Mouse (Mus musculus) C2C12 (cell line): ENCODE results near the gene Capn11.

Experiments used
- CEBPB ChIP-seq: IDR thresholded peaks from one replicate; pipeline ENCODE4 v1.6.1; 2011; ENCODE audit warnings: low read depth, mild to moderate bottlenecking, control low read depth, moderate library complexity
- CTCF ChIP-seq: IDR thresholded peaks from one replicate; pipeline ENCODE4 v1.5.1; 2011; ENCODE audit not compliant: control insufficient read depth, insufficient read depth, insufficient read length
- FOSL1 ChIP-seq: IDR thresholded peaks from one replicate; pipeline ENCODE4 v1.8.0; 2011; ENCODE audit warnings: mild to moderate bottlenecking, low read length; ENCODE audit not compliant: poor library complexity, insufficient read depth, severe bottlenecking
- MAX ChIP-seq: IDR thresholded peaks from one replicate; pipeline ENCODE4 v1.6.1; 2011; ENCODE audit warnings: mild to moderate bottlenecking, control low read depth
- MYOD1 ChIP-seq: IDR thresholded peaks from one replicate; pipeline ENCODE4 v1.6.1; 2011; ENCODE audit warnings: low read depth; ENCODE audit not compliant: control insufficient read depth, insufficient read length
- MYOG ChIP-seq: IDR thresholded peaks from one replicate; pipeline ENCODE4 v1.6.1; 2011; ENCODE audit not compliant: control insufficient read depth, insufficient read length; ENCODE audit errors: extremely low read depth
- USF1 ChIP-seq: IDR thresholded peaks from one replicate; pipeline ENCODE4 v1.6.1; 2011; ENCODE audit warnings: low read depth, mild to moderate bottlenecking, control low read depth, moderate library complexity

DNA sequence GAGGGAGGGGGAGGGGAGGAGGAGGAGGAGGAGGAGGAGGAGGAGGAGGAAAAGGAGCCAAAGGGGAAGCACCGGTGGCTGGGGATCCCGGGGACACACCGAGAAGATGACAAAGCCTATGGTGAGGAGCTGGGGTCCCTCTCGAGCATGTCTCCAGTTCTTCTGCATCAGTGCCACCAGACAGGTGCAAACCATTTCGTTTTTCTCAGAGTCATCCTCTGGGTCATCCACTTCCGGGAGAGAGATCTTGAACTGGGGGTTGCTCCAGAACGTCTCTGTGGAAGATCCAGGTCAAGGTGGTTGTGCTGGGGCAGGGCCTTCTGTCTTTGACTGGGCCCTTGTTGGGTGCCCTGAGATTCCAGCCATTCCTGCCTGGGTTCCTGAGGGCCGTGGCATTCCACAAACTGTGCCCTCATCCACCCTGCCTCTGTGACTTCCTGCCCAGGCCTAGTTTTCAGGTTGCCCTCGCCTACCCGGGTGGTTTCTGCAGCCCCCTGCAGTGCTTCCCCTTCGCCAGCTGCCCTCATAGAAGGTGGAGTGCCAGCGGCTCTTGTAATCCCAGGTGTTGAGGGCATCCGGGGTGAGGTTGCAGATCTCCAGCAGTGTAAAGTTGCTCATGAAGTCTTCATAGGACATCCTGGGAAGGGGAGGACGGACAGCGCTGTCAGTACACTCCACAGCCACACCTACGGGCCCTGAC lies 20.4 kb downstream of the Capn11 start:
- TF ChIP-seq CTCF = no peak
- no peak for TF ChIP-seq CEBPB
- TF ChIP-seq USF1 = no peak
- no peak for TF ChIP-seq MYOD1
- no peak for TF ChIP-seq MYOG
- TF ChIP-seq FOSL1 = no peak
- no peak for TF ChIP-seq MAX
